Mouse (Mus musculus): Measurements from ENCODE around the gene Kif1a.

Kif1a gene

GRCm38 (mm10) chr1:93100243-93100575, 1.5 kb downstream of the Kif1a start:
- no peak for DNase-seq (ENCODE audit: extremely low spot score, low read depth, low spot score)

GRCm38 (mm10) chr1:93098956-93099355, 2.8 kb downstream of the Kif1a start:
- DNase-seq (ENCODE audit: extremely low spot score, low read depth, low spot score) = no peak

- DNase-seq (ENCODE audit: extremely low spot score, low read depth, low spot score) = no peak
These were observed 9.2 kb downstream of the Kif1a start for GRCm38 (mm10) chr1:93092582-93092981.

- DNase-seq (ENCODE audit: extremely low spot score, low read depth, low spot score) = no peak
These were observed 16.6 kb downstream of the Kif1a start for GRCm38 (mm10) chr1:93085136-93085535.

- DNase-seq (ENCODE audit: extremely low spot score, low read depth, low spot score) = no peak
These were observed 18.1 kb downstream of the Kif1a start for GRCm38 (mm10) chr1:93083420-93084285.

GRCm38 (mm10) chr1:93082121-93082520, 19.6 kb downstream of the Kif1a start:
- no peak for DNase-seq (ENCODE audit: extremely low spot score, low read depth, low spot score)

- DNase-seq (ENCODE audit: extremely low spot score, low read depth, low spot score) = no peak
These were observed 20.7 kb downstream of the Kif1a start for GRCm38 (mm10) chr1:93080930-93081589.

GRCm38 (mm10) chr1:93079602-93080001, 22.1 kb downstream of the Kif1a start:
- DNase-seq (ENCODE audit: extremely low spot score, low read depth, low spot score) = no peak

GRCm38 (mm10) chr1:93072279-93072865, 29.4 kb downstream of the Kif1a start:
- DNase-seq (ENCODE audit: extremely low spot score, low read depth, low spot score) = no peak

GRCm38 (mm10) chr1:93071487-93071971, 30.2 kb downstream of the Kif1a start:
- no peak for DNase-seq (ENCODE audit: extremely low spot score, low read depth, low spot score)

- no peak for DNase-seq (ENCODE audit: extremely low spot score, low read depth, low spot score)
These were observed 30.9 kb downstream of the Kif1a start for GRCm38 (mm10) chr1:93070881-93071280.

GRCm38 (mm10) chr1:93068553-93068952, 33.2 kb downstream of the Kif1a start:
- DNase-seq (ENCODE audit: extremely low spot score, low read depth, low spot score) = no peak

- no peak for DNase-seq (ENCODE audit: extremely low spot score, low read depth, low spot score)
These were observed 36.1 kb downstream of the Kif1a start for GRCm38 (mm10) chr1:93065654-93066053.

GRCm38 (mm10) chr1:93063694-93064093, 38.1 kb downstream of the Kif1a start:
- no peak for DNase-seq (ENCODE audit: extremely low spot score, low read depth, low spot score)

GRCm38 (mm10) chr1:93051124-93051833, 50.5 kb downstream of the Kif1a start:
- no peak for DNase-seq (ENCODE audit: extremely low spot score, low read depth, low spot score)

- DNase-seq (ENCODE audit: extremely low spot score, low read depth, low spot score) = no peak
These were observed 51.7 kb downstream of the Kif1a start for GRCm38 (mm10) chr1:93050071-93050470.

GRCm38 (mm10) chr1:93046153-93046789, 55.5 kb downstream of the Kif1a start:
- no peak for DNase-seq (ENCODE audit: extremely low spot score, low read depth, low spot score)

- DNase-seq (ENCODE audit: extremely low spot score, low read depth, low spot score) = no peak
These were observed 65.8 kb downstream of the Kif1a start for GRCm38 (mm10) chr1:93035981-93036380.

GRCm38 (mm10) chr1:93033989-93034388, 67.8 kb downstream of the Kif1a start:
- DNase-seq (ENCODE audit: extremely low spot score, low read depth, low spot score) = no peak

- DNase-seq (ENCODE audit: extremely low spot score, low read depth, low spot score) = no peak
These were observed 70.6 kb downstream of the Kif1a start for GRCm38 (mm10) chr1:93031199-93031598.

GRCm38 (mm10) chr1:93030060-93030459, 71.7 kb downstream of the Kif1a start:
- DNase-seq (ENCODE audit: extremely low spot score, low read depth, low spot score) = no peak
